Mouse (Mus musculus) MEL (cell line): ENCODE results near the gene Gm17545.

Source experiments
- CTCF ChIP-seq, 3 experiments: IDR thresholded peaks in 2 of 3; conservative IDR thresholded peaks in 1 of 3; 2 replicates each; pipeline ENCODE4 v1.5.1; 2011 to 2012; ENCODE audit warnings: low read length in 3 of 3, low read depth in 2 of 3, mild to moderate bottlenecking in 2 of 3, improper control_type of control experiment in 1 of 3, inconsistent platforms in 1 of 3, mixed read lengths in 1 of 3, moderate library complexity in 1 of 3; ENCODE audit not compliant: control insufficient read depth in 1 of 3, insufficient read depth in 1 of 3, poor library complexity in 1 of 3, severe bottlenecking in 1 of 3
- HCFC1 ChIP-seq: IDR thresholded peaks from 2 replicates; pipeline ENCODE4 v1.6.1; 2012; ENCODE audit warnings: low read depth, mild to moderate bottlenecking, inconsistent platforms, low read length, improper control_type of control experiment, moderate library complexity
- USF1 ChIP-seq: IDR thresholded peaks from 2 replicates; pipeline ENCODE4 v1.6.1; 2014; ENCODE audit warnings: low read depth, mild to moderate bottlenecking, inconsistent platforms, low read length, improper control_type of control experiment, moderate library complexity

GRCm38 (mm10) chr9:22453501-22453924 is 577 bp upstream of the Gm17545 start:
- no peak for TF ChIP-seq USF1
- TF ChIP-seq CTCF (IDR thresholded peaks at IDR 0.05 in 2 of 3, conservative IDR thresholded peaks at IDR 0.05 in 1 of 3; ENCODE audit: control insufficient read depth in 1 of 3, insufficient read depth in 1 of 3, low read depth in 2 of 3, low read length in 3 of 3, poor library complexity in 1 of 3, severe bottlenecking in 1 of 3) = no peak
- TF ChIP-seq HCFC1 = peak; percentile 73
